Mouse (Mus musculus) liver, embryonic 11.5 days (tissue): Measurements from ENCODE around the gene Adgrl1. TPM values are rescaled to one million over a fixed set of nuclear protein-coding genes. Genes with fewer than 3 reads are reported as not detected.

Source experiments
- ATAC-seq: fragments of 200-750 bp; cut with Nextera tagmentation; replicated peaks from 2 replicates; pipeline ENCODE4 v1.8.0; 2017; ENCODE audit warnings: moderate number of reproducible peaks, mild to moderate bottlenecking, moderate TSS enrichment, moderate library complexity; ENCODE audit not compliant: low FRiP score
- DNase-seq: peaks from one replicate; pipeline ENCODE4 v3.0.0-alpha.2; 2017; ENCODE audit warnings: low spot score
- H3K27ac ChIP-seq: fragments of 300-500 bp; sonication (generic); 2 replicates; pipeline ENCODE4 v1.5.1; 2014; ENCODE audit warnings: mild to moderate bottlenecking, low read depth, low read length, control low read depth
- H3K27me3 ChIP-seq: fragments of 300-500 bp; sonication (generic); replicated peaks from 2 replicates; pipeline ENCODE4 v1.6.1; 2014; ENCODE audit warnings: low read length, mixed read lengths; ENCODE audit not compliant: control insufficient read depth, insufficient read depth
- H3K36me3 ChIP-seq: fragments of 300-500 bp; sonication (generic); 2 replicates; pipeline ENCODE4 v1.6.1; 2014; ENCODE audit warnings: mild to moderate bottlenecking, low read length, moderate library complexity, mixed read lengths; ENCODE audit not compliant: control insufficient read depth, insufficient read depth
- H3K4me1 ChIP-seq: fragments of 300-500 bp; sonication (generic); replicated peaks from 2 replicates; pipeline ENCODE4 v1.6.1; 2014; ENCODE audit warnings: low read length, mixed read lengths; ENCODE audit not compliant: control insufficient read depth, insufficient read depth
- H3K4me2 ChIP-seq: fragments of 300-500 bp; sonication (generic); 2 replicates; pipeline ENCODE4 v1.6.1; 2014; ENCODE audit warnings: mild to moderate bottlenecking, control low read depth, moderate library complexity
- H3K4me3 ChIP-seq: fragments of 300-500 bp; sonication (generic); 2 replicates; pipeline ENCODE4 v1.5.1; 2014; ENCODE audit warnings: low read depth, low read length, control low read depth
- H3K9ac ChIP-seq: fragments of 300-500 bp; sonication (generic); 2 replicates; pipeline ENCODE4 v1.6.1; 2014; ENCODE audit warnings: low read depth, low read length, control low read depth
- H3K9me3 ChIP-seq: fragments of 300-500 bp; sonication (generic); 2 replicates; pipeline ENCODE4 v1.6.1; 2016; ENCODE audit warnings: low read length, inconsistent platforms, mixed read lengths; ENCODE audit not compliant: control insufficient read depth
- WGBS: fragments of 180-500 bp; shearing (Covaris S2); extraction: QIAGEN DNeasy Blood & Tissue Kit; methylation state at CpG from one replicate; pipeline ENCODE4 v1.1.7; 2014; 5-methylcytosine and 5-hydroxymethylcytosine counted together
- polyA plus RNA-seq: library from polyadenylated mRNA; unstranded; fragments of >200 nt; fragmentation: Nextera tagmentation; extraction: Ambion mirVana; gene quantifications from 2 replicates; pipeline ENCODE4 v1.2.1, GENCODE M21; 2014

The Adgrl1 gene
- polyA plus RNA-seq, 1 experiment from 2014 or later: 10.3 TPM

GRCm38 (mm10) chr8:83911809-83912731, 12.2 kb downstream of the Adgrl1 start:
- Histone ChIP-seq H3K36me3 (no peaks in the 10 kb centered on the region), H3K27ac (no peak overlapping the region), H3K4me2 (no peak overlapping the region), H3K4me3 (no peak overlapping the region), H3K9ac (no peak overlapping the region), H3K27me3 (0 out of 2 replicates have a peak, but pooled peaks cover under 1% of the 10 kb centered on the region), H3K4me1 (peaks cover 39% of the 10 kb centered on the region), H3K9me3 (no peaks in the 10 kb centered on the region)
- DNase-seq (no peak), ATAC-seq (no peak)
- 63% methylated on average over 5 of the region's 5 CpGs for WGBS

GRCm38 (mm10) chr8:83914232-83914631, 14.3 kb downstream of the Adgrl1 start:
- no peak overlapping the region for H3K27ac ChIP-seq
- peaks cover 42% of the 10 kb centered on the region for H3K4me1 ChIP-seq
- H3K27me3 ChIP-seq: no peaks in the 10 kb centered on the region
- ATAC-seq (no peak; the same call in 1 of the 2 replicates), DNase-seq (no peak)
- no peak overlapping the region for H3K4me3 ChIP-seq
- H3K4me2 ChIP-seq: no peak overlapping the region
- no peaks in the 10 kb centered on the region for H3K9me3 ChIP-seq
- 51% methylated on average over 3 of the region's 3 CpGs for WGBS
- H3K36me3 ChIP-seq: no peaks in the 10 kb centered on the region
- H3K9ac ChIP-seq: no peak overlapping the region

- Histone ChIP-seq H3K4me2 (no peak overlapping the region), H3K4me3 (no peak overlapping the region), H3K27me3 (no peaks in the 10 kb centered on the region), H3K9me3 (no peaks in the 10 kb centered on the region), H3K4me1 (peaks cover 42% of the 10 kb centered on the region), H3K27ac (no peak overlapping the region), H3K9ac (no peak overlapping the region), H3K36me3 (0 out of 2 replicates have a peak, but pooled peaks cover 2% of the 10 kb centered on the region)
- no peak for DNase-seq
- 33% methylated on average over 5 of the region's 5 CpGs for WGBS
- ATAC-seq: 0 out of 2 replicates have a peak, but pooled peaks have one; percentile 8
Observed at GRCm38 (mm10) chr8:83914860-83915259, 15.0 kb downstream of the Adgrl1 start.

- Histone ChIP-seq H3K27me3 (no peaks in the 10 kb centered on the region), H3K9ac (no peak overlapping the region), H3K27ac (no peak overlapping the region), H3K4me3 (no peak overlapping the region), H3K36me3 (peaks cover 8% of the 10 kb centered on the region; the same call in 1 of the 2 replicates), H3K4me2 (no peak overlapping the region), H3K9me3 (no peaks in the 10 kb centered on the region), H3K4me1 (peaks cover 38% of the 10 kb centered on the region)
- DNase-seq (no peak), ATAC-seq (no peak)
- WGBS: 75% methylated on average over 5 of the region's 5 CpGs
Observed at GRCm38 (mm10) chr8:83916015-83916414, 16.1 kb downstream of the Adgrl1 start.

GRCm38 (mm10) chr8:83917566-83917965, 17.7 kb downstream of the Adgrl1 start:
- H3K36me3 ChIP-seq: peaks cover 9% of the 10 kb centered on the region; the same call in 1 of the 2 replicates
- no peak for DNase-seq
- 78% methylated on average over 6 of the region's 6 CpGs for whole genome bisulfite sequencing
- peaks cover 28% of the 10 kb centered on the region for H3K4me1 ChIP-seq
- H3K9ac ChIP-seq: no peak overlapping the region
- no peaks in the 10 kb centered on the region for H3K9me3 ChIP-seq
- no peak for ATAC-seq
- no peak overlapping the region for H3K27ac ChIP-seq
- no peak overlapping the region for H3K4me3 ChIP-seq
- H3K27me3 ChIP-seq: no peaks in the 10 kb centered on the region
- no peak overlapping the region for H3K4me2 ChIP-seq

GRCm38 (mm10) chr8:83921558-83921957, 21.7 kb downstream of the Adgrl1 start:
- 64% methylated on average over 3 of the region's 3 CpGs for WGBS
- DNase-seq: peak; percentile 66
- H3K4me3 ChIP-seq: no peak overlapping the region
- no peak overlapping the region for H3K9ac ChIP-seq
- H3K4me2 ChIP-seq: no peak overlapping the region
- no peaks in the 10 kb centered on the region for H3K9me3 ChIP-seq
- H3K27me3 ChIP-seq: no peaks in the 10 kb centered on the region
- peaks cover 14% of the 10 kb centered on the region; the same call in 1 of the 2 replicates for H3K36me3 ChIP-seq
- peaks cover 11% of the 10 kb centered on the region for H3K4me1 ChIP-seq
- H3K27ac ChIP-seq: no peak overlapping the region
- no peak for ATAC-seq

- Histone ChIP-seq H3K9ac (no peak overlapping the region), H3K4me1 (peaks cover 10% of the 10 kb centered on the region), H3K27ac (no peak overlapping the region), H3K4me2 (no peak overlapping the region), H3K27me3 (no peaks in the 10 kb centered on the region), H3K4me3 (no peak overlapping the region), H3K9me3 (no peaks in the 10 kb centered on the region), H3K36me3 (peaks cover 14% of the 10 kb centered on the region; the same call in 1 of the 2 replicates)
- DNase-seq (no peak), ATAC-seq (no peak)
- 86% methylated on average over 8 of the region's 8 CpGs for WGBS
Observed at GRCm38 (mm10) chr8:83922727-83923126, 22.8 kb downstream of the Adgrl1 start.

- H3K9me3 ChIP-seq: no peaks in the 10 kb centered on the region
- no peaks in the 10 kb centered on the region; the same call in 1 of the 2 replicates for H3K4me1 ChIP-seq
- no peak overlapping the region for H3K4me2 ChIP-seq
- no peak for DNase-seq
- H3K9ac ChIP-seq: no peak overlapping the region
- H3K27me3 ChIP-seq: no peaks in the 10 kb centered on the region
- H3K27ac ChIP-seq: no peak overlapping the region
- ATAC-seq: no peak
- H3K4me3 ChIP-seq: no peak overlapping the region
- H3K36me3 ChIP-seq: peaks cover 15% of the 10 kb centered on the region
- 82% methylated on average over 5 of the region's 5 CpGs for WGBS
Observed at GRCm38 (mm10) chr8:83924585-83924984, 24.7 kb downstream of the Adgrl1 start.
